Mouse (Mus musculus): Measurements from ENCODE around the gene Mertk. TPM values are rescaled to one million over a fixed set of nuclear protein-coding genes. Genes with fewer than 3 reads are reported as not detected.

The Mertk gene
- polyA plus RNA-seq, 1 experiment, result 9.3 TPM

- Histone ChIP-seq H3K4me3 (ENCODE audit: insufficient read depth, low read length) (no peak overlapping the region), H3K4me1 (ENCODE audit: control insufficient read depth, insufficient read depth, low read length) (no peaks in the 10 kb centered on the region)
- TF ChIP-seq POLR2A (IDR thresholded peaks at IDR 0.05; ENCODE audit: low read depth, low read length), result no peak
- no peak for TF ChIP-seq CTCF (IDR thresholded peaks at IDR 0.05; ENCODE audit: borderline replicate concordance, insufficient read depth, low read length)
Observed at GRCm38 (mm10) chr2:128805341-128805740, 106.6 kb downstream of the Mertk start.

DNA sequence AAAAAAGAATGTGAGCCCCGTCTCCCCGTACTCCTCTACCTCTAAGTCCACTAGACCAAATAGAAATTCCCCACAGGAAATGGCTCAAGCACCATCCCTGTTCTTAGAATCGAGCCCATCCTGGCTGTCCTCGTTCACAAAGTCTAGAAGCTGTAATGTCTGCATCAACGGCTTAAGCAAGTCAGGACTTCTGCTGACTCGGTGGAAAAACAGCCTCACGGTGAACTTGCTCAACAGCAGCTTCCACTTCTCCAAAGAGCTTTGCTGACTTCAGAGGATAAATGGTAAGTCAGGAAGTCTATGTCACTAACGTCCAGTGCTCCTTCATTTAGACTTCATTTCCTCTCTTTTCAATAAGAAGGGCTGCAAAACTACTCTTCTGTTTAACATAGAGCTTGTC lies 107.8 kb downstream of the Mertk start:
- Histone ChIP-seq H3K4me3 (ENCODE audit: insufficient read depth, low read length) (no peak overlapping the region), H3K27ac (ENCODE audit: insufficient read depth, low read length) (no peak overlapping the region), H3K4me1 (ENCODE audit: control insufficient read depth, insufficient read depth, low read length) (no peaks in the 10 kb centered on the region)
- TF ChIP-seq POLR2A (IDR thresholded peaks at IDR 0.05; ENCODE audit: low read depth, low read length) (no peak), CTCF (IDR thresholded peaks at IDR 0.05; ENCODE audit: borderline replicate concordance, insufficient read depth, low read length) (no peak)

More at GRCm38 (mm10) chr2:128805341-128805740, 106.6 kb downstream of the Mertk start:
- H3K27ac ChIP-seq (ENCODE audit: insufficient read depth, low read length), result no peak overlapping the region

GRCm38 (mm10) chr2:128812761-128813160 lies 114.0 kb downstream of the Mertk start:
- Histone ChIP-seq H3K4me3 (ENCODE audit: insufficient read depth, low read length) (no peak overlapping the region), H3K27ac (ENCODE audit: insufficient read depth, low read length) (no peak overlapping the region), H3K4me1 (ENCODE audit: control insufficient read depth, insufficient read depth, low read length) (no peaks in the 10 kb centered on the region)
- TF ChIP-seq POLR2A (IDR thresholded peaks at IDR 0.05; ENCODE audit: low read depth, low read length) (no peak), CTCF (IDR thresholded peaks at IDR 0.05; ENCODE audit: borderline replicate concordance, insufficient read depth, low read length) (no peak)

- Histone ChIP-seq H3K4me3 (ENCODE audit: insufficient read depth, low read length) (no peak overlapping the region), H3K27ac (ENCODE audit: insufficient read depth, low read length) (no peak overlapping the region), H3K4me1 (ENCODE audit: control insufficient read depth, insufficient read depth, low read length) (no peaks in the 10 kb centered on the region; the same call in 1 of the 2 replicates)
- no peak for TF ChIP-seq POLR2A (IDR thresholded peaks at IDR 0.05; ENCODE audit: low read depth, low read length)
- TF ChIP-seq CTCF (IDR thresholded peaks at IDR 0.05; ENCODE audit: borderline replicate concordance, insufficient read depth, low read length), result no peak
Observed at GRCm38 (mm10) chr2:128816311-128816710, 117.6 kb downstream of the Mertk start.

GRCm38 (mm10) chr2:128816916-128817315 lies 118.2 kb downstream of the Mertk start:
- Histone ChIP-seq H3K27ac (ENCODE audit: insufficient read depth, low read length) (no peak overlapping the region), H3K4me3 (ENCODE audit: insufficient read depth, low read length) (no peak overlapping the region), H3K4me1 (ENCODE audit: control insufficient read depth, insufficient read depth, low read length) (no peaks in the 10 kb centered on the region; the same call in 1 of the 2 replicates)
- TF ChIP-seq CTCF (IDR thresholded peaks at IDR 0.05; ENCODE audit: borderline replicate concordance, insufficient read depth, low read length), result no peak

- peak overlapping the region; percentile 70 for H3K4me3 ChIP-seq (ENCODE audit: insufficient read depth, low read length)
- TF ChIP-seq POLR2A (IDR thresholded peaks at IDR 0.05; ENCODE audit: low read depth, low read length) (peak; percentile 46), CTCF (IDR thresholded peaks at IDR 0.05; ENCODE audit: borderline replicate concordance, insufficient read depth, low read length) (no peak)
- H3K4me1 ChIP-seq (ENCODE audit: control insufficient read depth, insufficient read depth, low read length), result no peaks in the 10 kb centered on the region; the same call in 1 of the 2 replicates
- H3K27ac ChIP-seq (ENCODE audit: insufficient read depth, low read length), result peak overlapping the region; percentile 42
Observed at GRCm38 (mm10) chr2:128817387-128817785, 118.6 kb downstream of the Mertk start.

DNA sequence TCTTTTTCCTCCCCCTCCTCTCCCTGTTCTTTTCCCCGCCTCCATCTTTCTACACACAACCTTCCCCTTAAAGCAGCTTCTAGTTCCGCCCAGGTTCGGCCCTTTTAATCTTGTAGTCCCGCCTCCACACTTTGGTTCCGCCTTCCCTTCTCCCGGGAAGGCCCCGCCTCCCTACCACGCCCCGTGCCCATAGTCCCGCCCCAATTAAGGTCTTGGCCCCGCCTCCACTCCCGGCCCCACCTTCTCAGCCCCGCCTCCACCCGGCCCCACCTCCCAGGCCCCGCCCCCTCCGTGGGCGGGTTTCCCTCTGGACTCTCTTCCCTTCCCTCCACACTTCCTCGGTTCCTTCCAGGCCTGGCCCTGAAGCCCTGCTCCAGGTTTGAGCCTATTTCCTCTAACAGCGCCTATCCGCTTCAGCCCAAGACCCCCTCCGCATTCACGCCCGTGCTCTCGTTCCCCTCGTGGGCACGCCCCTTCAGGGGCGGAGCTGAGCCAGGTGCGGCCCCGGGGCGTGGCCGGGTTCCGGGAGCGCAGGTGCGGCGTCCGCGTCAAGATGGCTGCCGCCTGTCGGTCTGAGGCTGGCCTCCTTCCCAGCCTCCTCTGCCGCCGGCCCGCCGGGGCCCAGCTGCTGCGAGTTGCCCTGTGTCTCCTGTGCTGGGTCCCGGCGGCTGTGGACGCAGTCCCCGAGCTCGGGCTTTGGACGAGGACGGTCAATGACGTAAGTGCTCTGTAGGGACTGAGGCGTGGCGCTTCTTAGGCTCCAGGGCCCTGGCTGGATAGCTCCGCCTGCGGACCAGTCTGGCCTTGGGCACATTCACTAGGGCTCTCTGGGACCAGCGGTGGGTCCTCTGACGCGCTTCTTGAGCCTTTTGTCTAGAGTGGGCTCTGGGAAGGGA lies 119.3 kb downstream of the Mertk start, which contains the start of gene Tmem87b:
TSS of gene Tmem87b (plus strand) at position 333 of the 896 bp plus-strand sequence.
- peak within 1 kb of the TSS; percentile 60 for H3K27ac ChIP-seq (ENCODE audit: insufficient read depth, low read length)
- TF ChIP-seq CTCF (IDR thresholded peaks at IDR 0.05; ENCODE audit: borderline replicate concordance, insufficient read depth, low read length) (no peak), POLR2A (IDR thresholded peaks at IDR 0.05; ENCODE audit: low read depth, low read length) (peak; percentile 89)
- peak within 1 kb of the TSS; percentile 83 for H3K4me3 ChIP-seq (ENCODE audit: insufficient read depth, low read length)
- no peaks in the 10 kb centered on the region; the same call in 1 of the 2 replicates for H3K4me1 ChIP-seq (ENCODE audit: control insufficient read depth, insufficient read depth, low read length)

DNA sequence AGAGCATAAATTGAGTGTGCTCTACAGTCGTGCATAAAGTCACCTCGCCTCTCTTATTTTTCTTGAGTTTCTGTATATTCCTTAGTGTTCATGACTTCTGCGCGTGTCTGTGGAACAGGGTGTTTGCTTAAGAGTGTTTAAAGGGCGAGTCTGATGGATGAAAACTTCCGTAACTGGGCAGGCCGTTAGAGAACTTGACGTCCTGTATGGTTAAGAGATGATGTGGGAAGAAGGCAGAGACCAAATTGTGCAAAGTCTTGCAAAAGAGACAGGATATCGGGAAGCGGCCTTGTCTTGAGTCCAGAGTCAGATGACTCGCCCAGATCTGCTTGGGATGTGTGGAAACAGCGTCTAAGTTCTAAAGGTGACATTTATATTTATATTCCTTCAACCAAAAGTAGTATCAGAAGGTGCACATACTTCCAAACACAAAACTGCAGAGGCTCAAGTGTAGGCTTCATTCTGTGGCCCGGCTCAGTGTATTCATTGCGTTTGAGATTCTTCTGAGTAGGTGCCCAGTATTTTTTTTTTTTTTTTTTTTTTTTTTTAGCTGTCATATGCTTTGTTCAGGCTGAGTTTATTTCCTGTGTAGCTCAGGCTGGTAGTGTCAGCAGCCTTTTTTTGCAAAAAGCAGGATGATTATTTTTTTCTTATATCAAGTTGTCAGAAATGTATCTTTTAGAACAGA lies 120.3 kb downstream of the Mertk start:
- TF ChIP-seq CTCF (IDR thresholded peaks at IDR 0.05; ENCODE audit: borderline replicate concordance, insufficient read depth, low read length), result no peak
- TF ChIP-seq POLR2A (IDR thresholded peaks at IDR 0.05; ENCODE audit: low read depth, low read length), result peak; percentile 33; the same call in 1 of the 2 replicates
- Histone ChIP-seq H3K4me3 (ENCODE audit: insufficient read depth, low read length) (peak overlapping the region; percentile 83), H3K27ac (ENCODE audit: insufficient read depth, low read length) (peak overlapping the region; percentile 60), H3K4me1 (ENCODE audit: control insufficient read depth, insufficient read depth, low read length) (no peaks in the 10 kb centered on the region; the same call in 1 of the 2 replicates)

DNA sequence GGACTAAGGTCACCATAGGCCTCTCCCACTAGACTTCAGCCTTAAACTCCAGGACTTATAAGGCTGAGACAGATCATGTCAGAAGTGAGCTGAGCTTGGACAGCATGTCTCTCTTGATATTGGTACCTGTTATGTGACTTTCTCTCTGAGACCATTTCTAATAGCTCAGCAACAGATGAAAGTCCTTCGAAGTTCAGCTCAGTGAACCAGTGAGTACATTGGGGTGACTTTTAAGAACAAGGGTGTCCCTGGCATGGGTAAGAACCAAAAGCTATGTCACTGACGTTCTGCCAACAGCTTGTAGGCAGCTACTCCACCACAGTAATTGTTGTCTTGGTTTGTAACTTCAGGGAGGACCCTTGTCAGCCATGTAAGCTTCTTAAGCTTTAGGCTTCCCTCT lies 121.9 kb downstream of the Mertk start:
- H3K4me1 ChIP-seq (ENCODE audit: control insufficient read depth, insufficient read depth, low read length), result no peaks in the 10 kb centered on the region; the same call in 1 of the 2 replicates
- no peak overlapping the region for H3K27ac ChIP-seq (ENCODE audit: insufficient read depth, low read length)
- TF ChIP-seq POLR2A (IDR thresholded peaks at IDR 0.05; ENCODE audit: low read depth, low read length), result no peak
- TF ChIP-seq CTCF (IDR thresholded peaks at IDR 0.05; ENCODE audit: borderline replicate concordance, insufficient read depth, low read length), result no peak
- H3K4me3 ChIP-seq (ENCODE audit: insufficient read depth, low read length), result no peak overlapping the region

All from embryonic fibroblast, embryonic 13.5 days (primary cell).